Mouse (Mus musculus) hindbrain, postnatal 0 days (tissue): Measurements from ENCODE around the gene Uba1. TPM values are rescaled to one million over a fixed set of nuclear protein-coding genes. Genes with fewer than 3 reads are reported as not detected.
A peak's percentile ranks its signal among the peaks of the same experiment; 100 is the strongest.

Experiments used
- ATAC-seq: fragments of 200-750 bp; cut with Nextera tagmentation; 2 replicates; pipeline ENCODE4 v1.8.0; 2017; ENCODE audit warnings: mild to moderate bottlenecking, moderate TSS enrichment, moderate library complexity
- DNase-seq: peaks from one replicate; pipeline ENCODE4 v3.0.0-alpha.2; 2015; ENCODE audit warnings: low spot score
- H3K27ac ChIP-seq: fragments of 300-500 bp; sonication (generic); 2 replicates; pipeline ENCODE4 v1.5.1; 2014; ENCODE audit warnings: mild to moderate bottlenecking
- H3K27me3 ChIP-seq: fragments of 300-500 bp; sonication (generic); 2 replicates; pipeline ENCODE4 v1.6.1; 2014; ENCODE audit warnings: low read length, mixed read lengths; ENCODE audit not compliant: insufficient read depth
- H3K36me3 ChIP-seq: fragments of 300-500 bp; sonication (generic); 2 replicates; pipeline ENCODE4 v1.6.1; 2014; ENCODE audit warnings: low read length, mixed read lengths; ENCODE audit not compliant: insufficient read depth
- H3K4me1 ChIP-seq: fragments of 300-500 bp; sonication (generic); 2 replicates; pipeline ENCODE4 v1.6.1; 2014; ENCODE audit warnings: antibody characterized with exemption, low read length, mixed read lengths; ENCODE audit not compliant: insufficient read depth
- H3K4me2 ChIP-seq: fragments of 300-500 bp; sonication (generic); 2 replicates; pipeline ENCODE4 v1.6.1; 2014; ENCODE audit warnings: low read depth, mild to moderate bottlenecking, low read length, moderate library complexity, mixed read lengths
- H3K4me3 ChIP-seq: fragments of 300-500 bp; sonication (generic); 2 replicates; pipeline ENCODE4 v1.5.1; 2014; ENCODE audit warnings: low read length
- H3K9ac ChIP-seq: fragments of 300-500 bp; sonication (generic); replicated peaks from 2 replicates; pipeline ENCODE4 v1.6.1; 2014; ENCODE audit warnings: mild to moderate bottlenecking, low read length, moderate library complexity, mixed read lengths
- H3K9me3 ChIP-seq: fragments of 300-500 bp; sonication (generic); 2 replicates; pipeline ENCODE4 v1.6.1; 2016; ENCODE audit warnings: low read length, mixed read lengths
- CTCF ChIP-seq: IDR thresholded peaks from 2 replicates; pipeline ENCODE4 v1.5.1; 2016; ENCODE audit warnings: antibody characterized with exemption, control low read depth, low read depth
- WGBS: fragments of 180-500 bp; shearing (Covaris S2); extraction: QIAGEN DNeasy Blood & Tissue Kit; methylation state at CpG from one replicate; pipeline ENCODE4 v1.1.7; 2014; 5-methylcytosine and 5-hydroxymethylcytosine counted together
- polyA plus RNA-seq: library from polyadenylated mRNA; unstranded; fragments of >200 nt; fragmentation: Nextera tagmentation; extraction: Ambion mirVana; gene quantifications from 2 replicates; pipeline ENCODE4 v1.2.1, GENCODE M21; 2015
- total RNA-seq: library from RNA; depleted of rRNA; stranded (reverse); fragments of >200 nt; gene quantifications from 2 replicates; pipeline ENCODE4 v1.2.3, GENCODE M21; 2014

The Uba1 gene
- total and polyA plus RNA-seq, 2 experiments from 2014 or later, result 243 to 594 TPM

- H3K4me1 ChIP-seq, result 0 out of 2 replicates have a peak, but pooled peaks cover 2% of the 10 kb centered on the region
- H3K9me3 ChIP-seq, result no peaks in the 10 kb centered on the region
- no peak for TF ChIP-seq CTCF
- peak within 1 kb of the TSS; percentile 62 for H3K4me2 ChIP-seq
- peak within 1 kb of the TSS; percentile 80 for H3K9ac ChIP-seq
- peak; percentile 93 for DNase-seq
- no peaks in the 10 kb centered on the region for H3K27me3 ChIP-seq
- H3K36me3 ChIP-seq, result no peaks in the 10 kb centered on the region
- peak within 1 kb of the TSS; percentile 96 for H3K27ac ChIP-seq
- peak; percentile 92 for ATAC-seq
- peak within 1 kb of the TSS; percentile 61 for H3K4me3 ChIP-seq
- WGBS, result 32% methylated on average over 16 of the region's 16 CpGs
Measured at GRCm38 (mm10) chrX:20687519-20688067, 29.5 kb downstream of the Uba1 start, which contains the start of gene Cdk16. Cdk16 (plus strand) TSS chrX:20687954.

GRCm38 (mm10) chrX:20688068-20688547, 30.0 kb downstream of the Uba1 start:
- Histone ChIP-seq H3K4me3 (peak overlapping the region; percentile 61), H3K27me3 (no peaks in the 10 kb centered on the region), H3K36me3 (no peaks in the 10 kb centered on the region), H3K27ac (peak overlapping the region; percentile 96), H3K9me3 (no peaks in the 10 kb centered on the region), H3K9ac (peak overlapping the region; percentile 80), H3K4me2 (peak overlapping the region; percentile 62), H3K4me1 (0 out of 2 replicates have a peak, but pooled peaks cover 2% of the 10 kb centered on the region)
- DNase-seq (peak; percentile 88), ATAC-seq (peak; percentile 91)
- TF ChIP-seq CTCF, result no peak
- WGBS, result 35% methylated on average over 33 of the region's 33 CpGs

- 23% methylated on average over 14 of the region's 35 CpGs for WGBS
- no peak; the same call in 1 of the 2 replicates for TF ChIP-seq CTCF
- peak; percentile 61 for ATAC-seq
Measured at GRCm38 (mm10) chrX:20688615-20689014, 30.5 kb downstream of the Uba1 start.

GRCm38 (mm10) chrX:20691566-20691965, 33.4 kb downstream of the Uba1 start:
- no peak for TF ChIP-seq CTCF
- DNase-seq, result no peak
- no peak overlapping the region for H3K9ac ChIP-seq
- 67% methylated on average over 3 of the region's 3 CpGs for WGBS
- no peak overlapping the region for H3K27ac ChIP-seq
- no peak overlapping the region for H3K4me2 ChIP-seq
- ATAC-seq, result no peak
- H3K4me3 ChIP-seq, result no peak overlapping the region
- no peaks in the 10 kb centered on the region for H3K27me3 ChIP-seq
- peaks cover 2% of the 10 kb centered on the region; the same call in 1 of the 2 replicates for H3K36me3 ChIP-seq
- H3K4me1 ChIP-seq, result 0 out of 2 replicates have a peak, but pooled peaks cover 2% of the 10 kb centered on the region
- H3K9me3 ChIP-seq, result no peaks in the 10 kb centered on the region

More at GRCm38 (mm10) chrX:20688615-20689014, 30.5 kb downstream of the Uba1 start:
- DNase-seq, result peak; percentile 78
- peak overlapping the region; percentile 96 for H3K27ac ChIP-seq
- peak overlapping the region; percentile 62 for H3K4me2 ChIP-seq
- H3K4me1 ChIP-seq, result 0 out of 2 replicates have a peak, but pooled peaks cover 2% of the 10 kb centered on the region
- peak overlapping the region; percentile 61 for H3K4me3 ChIP-seq
- H3K36me3 ChIP-seq, result no peaks in the 10 kb centered on the region
- H3K27me3 ChIP-seq, result no peaks in the 10 kb centered on the region
- no peaks in the 10 kb centered on the region for H3K9me3 ChIP-seq
- H3K9ac ChIP-seq, result peak overlapping the region; percentile 80

- 0 out of 2 replicates have a peak, but pooled peaks cover 2% of the 10 kb centered on the region for H3K4me1 ChIP-seq
- no peaks in the 10 kb centered on the region for H3K9me3 ChIP-seq
- no peak overlapping the region for H3K9ac ChIP-seq
- no peaks in the 10 kb centered on the region for H3K27me3 ChIP-seq
- ATAC-seq (no peak), DNase-seq (no peak)
- no peak for TF ChIP-seq CTCF
- H3K36me3 ChIP-seq, result peaks cover 7% of the 10 kb centered on the region; the same call in 1 of the 2 replicates
- H3K4me3 ChIP-seq, result no peak overlapping the region
- H3K4me2 ChIP-seq, result no peak overlapping the region
- WGBS, result 76% methylated on average over 1 of the region's 1 CpGs
- no peak overlapping the region for H3K27ac ChIP-seq
Measured at GRCm38 (mm10) chrX:20692616-20693015, 34.5 kb downstream of the Uba1 start.

GRCm38 (mm10) chrX:20695842-20696241, 37.7 kb downstream of the Uba1 start:
- TF ChIP-seq CTCF, result no peak
- Histone ChIP-seq H3K4me3 (no peak overlapping the region), H3K27ac (no peak overlapping the region), H3K4me1 (no peaks in the 10 kb centered on the region), H3K9me3 (no peaks in the 10 kb centered on the region), H3K4me2 (no peak overlapping the region), H3K9ac (no peak overlapping the region), H3K36me3 (peaks cover 7% of the 10 kb centered on the region; the same call in 1 of the 2 replicates), H3K27me3 (no peaks in the 10 kb centered on the region)
- ATAC-seq (no peak), DNase-seq (no peak)
- WGBS, result 90% methylated on average over 4 of the region's 4 CpGs
